In the genomic region with DNA sequence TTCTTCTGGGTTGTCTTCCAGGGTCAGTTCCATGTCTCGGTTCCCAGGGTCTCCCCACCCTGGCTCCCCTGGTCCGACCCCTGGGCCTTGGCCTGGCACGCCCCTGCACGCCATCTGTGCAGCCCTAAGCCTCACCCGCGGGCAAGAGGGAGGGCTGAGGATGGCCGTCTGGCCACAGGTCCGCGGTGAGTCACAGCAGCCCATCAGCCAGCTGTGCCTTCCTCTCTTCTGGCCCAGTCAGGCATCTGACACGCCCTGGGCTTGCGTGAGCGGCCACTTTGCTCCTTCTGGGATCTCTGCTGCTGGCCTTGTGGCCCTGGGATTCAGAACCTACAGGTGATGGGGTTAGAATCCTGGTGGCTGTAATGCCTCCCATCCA, we compare ENCODE assay signal across 8 mouse cellular contexts. TPM values are rescaled to one million over a fixed set of nuclear protein-coding genes. Genes with fewer than 3 reads are reported as not detected.
DNase-seq lines count a peak whose midpoint lies in the region; ATAC-seq and TF ChIP-seq lines count a peak whose summit lies in the region.

No protein-coding gene starts in this region.

- H3K4me2 ChIP-seq in heart, embryonic 15.5 days = peak overlapping the region; percentile 99; the same call in 1 of the 2 replicates
- peak overlapping the region; percentile 25 for H3K4me2 ChIP-seq in midbrain, embryonic 13.5 days (replicated peaks)
- H3K4me2 ChIP-seq in liver, postnatal 0 days (ENCODE audit: low read depth, low read length) = no peak overlapping the region

- H3K27me3 ChIP-seq in heart, embryonic 15.5 days = peaks cover 83% of the 10 kb centered on the region
- peaks cover 91% of the 10 kb centered on the region for H3K27me3 ChIP-seq in midbrain, embryonic 13.5 days
- peaks cover 76% of the 10 kb centered on the region for H3K27me3 ChIP-seq in liver, postnatal 0 days (ENCODE audit: insufficient read depth, low read length)

- no peak for ATAC-seq in heart, embryonic 15.5 days (replicated peaks; ENCODE audit: insufficient number of reproducible peaks, insufficient read depth, low FRiP score, low read depth)
- ATAC-seq in midbrain, embryonic 13.5 days = peak; percentile 15; the same call in 1 of the 2 replicates
- ATAC-seq in frontal cortex, adult (ENCODE audit: low TSS enrichment) = no peak
- no peak; the same call in 1 of the 2 replicates for ATAC-seq in liver, postnatal 0 days

- H3K9me3 ChIP-seq in heart, embryonic 15.5 days (replicated peaks) = no peaks in the 10 kb centered on the region
- no peaks in the 10 kb centered on the region for H3K9me3 ChIP-seq in midbrain, embryonic 13.5 days
- no peaks in the 10 kb centered on the region for H3K9me3 ChIP-seq in liver, postnatal 0 days (ENCODE audit: low read length)

- DNase-seq in heart, adult 18-20 months = peak; percentile 33 to 44
- DNase-seq in heart, postnatal 10 days = no peak
- no peak for DNase-seq in adrenal gland, adult 8-10 months
- no peak for DNase-seq in liver, postnatal 0 days

- intact Hi-C loops in heart, postnatal 10 days (cut with DNase I) = loop anchor here (1.0 to 10.0 kb wide), 3 partner anchors 117 to 267 kb away; a partner anchor contains a TSS

- peak overlapping the region; percentile 10; the same call in 1 of the 2 replicates for H3K4me3 ChIP-seq in brown adipose tissue, adult 24 weeks (ENCODE audit: insufficient read depth, low read depth, low read length)
- peak overlapping the region; percentile 78; the same call in 1 of the 2 replicates for H3K4me3 ChIP-seq in heart, embryonic 15.5 days
- peak overlapping the region; percentile 10; the same call in 1 of the 2 replicates for H3K4me3 ChIP-seq in midbrain, embryonic 13.5 days (replicated peaks)
- H3K4me3 ChIP-seq in liver, postnatal 0 days (ENCODE audit: low read depth, low read length) = no peak overlapping the region

- 34% methylated on average over 12 of the region's 12 CpGs for WGBS in heart, embryonic 15.5 days
- 20% methylated on average over 12 of the region's 12 CpGs for WGBS in midbrain, embryonic 13.5 days
- 30% methylated on average over 12 of the region's 12 CpGs for WGBS in liver, postnatal 0 days (ENCODE audit: insufficient replicate concordance)

- H3K9ac ChIP-seq in heart, embryonic 15.5 days = no peak overlapping the region
- H3K9ac ChIP-seq in midbrain, embryonic 13.5 days (replicated peaks) = peak overlapping the region; percentile 30; the same call in 1 of the 2 replicates
- H3K9ac ChIP-seq in liver, postnatal 0 days (replicated peaks) = no peak overlapping the region

- H3K36me3 ChIP-seq in heart, embryonic 15.5 days = no peaks in the 10 kb centered on the region
- no peaks in the 10 kb centered on the region for H3K36me3 ChIP-seq in midbrain, embryonic 13.5 days
- no peaks in the 10 kb centered on the region for H3K36me3 ChIP-seq in liver, postnatal 0 days (replicated peaks; ENCODE audit: insufficient read depth, low read length)

- H3K4me1 ChIP-seq in brown adipose tissue, adult 24 weeks (ENCODE audit: control insufficient read depth, insufficient read depth, insufficient read length, low read length) = peaks cover 4% of the 10 kb centered on the region; the same call in 1 of the 2 replicates
- peaks cover 52% of the 10 kb centered on the region for H3K4me1 ChIP-seq in heart, embryonic 15.5 days (replicated peaks)
- peaks cover 53% of the 10 kb centered on the region for H3K4me1 ChIP-seq in midbrain, embryonic 13.5 days (replicated peaks)
- peaks cover 6% of the 10 kb centered on the region; the same call in 1 of the 2 replicates for H3K4me1 ChIP-seq in liver, postnatal 0 days (ENCODE audit: insufficient read depth)

- TF ChIP-seq CTCF in liver, postnatal 0 days (IDR thresholded peaks at IDR 0.05; ENCODE audit: low read depth) = no peak

- no peak overlapping the region for H3K27ac ChIP-seq in brown adipose tissue, adult 24 weeks (replicated peaks; ENCODE audit: low read depth, low read length)
- no peak overlapping the region for H3K27ac ChIP-seq in heart, embryonic 15.5 days
- no peak overlapping the region for H3K27ac ChIP-seq in midbrain, embryonic 13.5 days
- H3K27ac ChIP-seq in liver, postnatal 0 days (ENCODE audit: low read depth) = no peak overlapping the region

- no peak for TF ChIP-seq EP300 in liver, postnatal 0 days (IDR thresholded peaks at IDR 0.05; ENCODE audit: low read depth)

RNA-seq across cellular contexts. Expression of a gene that starts 1.4 kb away (rescaled TPM):
- total RNA-seq in heart, adult 18-20 months (2021) = 1 to 10 TPM; 3.8 to 4.2 TPM
- total RNA-seq in heart, postnatal 10 days (2021) = 1 to 10 TPM; 6.1 to 7.5 TPM
- polyA plus RNA-seq in brown adipose tissue, adult 24 weeks (2012; ENCODE audit: insufficient read depth, insufficient read length, missing spikeins) = 0.33 and 0.40 TPM in 2 replicates
- 2.3 and 4.2 TPM in 2 replicates for polyA plus RNA-seq in heart, embryonic 15.5 days (2015; fragmentation: Nextera tagmentation; extraction: Ambion mirVana)
- polyA plus RNA-seq in midbrain, embryonic 13.5 days (2015; fragmentation: Nextera tagmentation; extraction: Ambion mirVana) = 2.9 and 6.0 TPM in 2 replicates
- 1 to 10 TPM; 1.2 to 1.5 (median 1.5) TPM for total RNA-seq in adrenal gland, adult 8-10 months (2022)
- 0.16 and 0.18 TPM in 2 replicates for polyA plus RNA-seq in liver, postnatal 0 days (2015; fragmentation: Nextera tagmentation; extraction: Ambion mirVana)

RNA-seq across cellular contexts. Expression of a gene that starts 17.6 kb away (rescaled TPM):
- not detected for total RNA-seq in heart, adult 18-20 months (2021)
- total RNA-seq in heart, postnatal 10 days (2021) = not detected
- polyA plus RNA-seq in brown adipose tissue, adult 24 weeks (2012; ENCODE audit: insufficient read depth, insufficient read length, missing spikeins) = not detected in 2 replicates
- not detected in 2 replicates for polyA plus RNA-seq in heart, embryonic 15.5 days (2015; fragmentation: Nextera tagmentation; extraction: Ambion mirVana)
- 0.68 and 3.0 TPM in 2 replicates for polyA plus RNA-seq in midbrain, embryonic 13.5 days (2015; fragmentation: Nextera tagmentation; extraction: Ambion mirVana)
- total RNA-seq in adrenal gland, adult 8-10 months (2022) = not detected
- polyA plus RNA-seq in liver, postnatal 0 days (2015; fragmentation: Nextera tagmentation; extraction: Ambion mirVana) = not detected in 2 replicates

Comparison
In these comparisons a context has a peak if more than half of its experiments do, and no peak if none do; other contexts are left out.
1. DNase-seq: peak in heart, adult 18-20 months (2 of 2); none in heart, postnatal 10 days (0 of 2), adrenal gland, adult 8-10 months (single experiment) and liver, postnatal 0 days (single experiment).